Mouse (Mus musculus) neutrophil, adult 5-6 weeks (primary cell): ENCODE data around the gene Fbxw4. TPM values are rescaled to one million over a fixed set of nuclear protein-coding genes. Genes with fewer than 3 reads are reported as not detected.

Source experiments
- ATAC-seq: fragments of 151-379, 151-347 bp; 2 replicates; pipeline ENCODE4 v1.8.0; 2017; ENCODE audit warnings: mild to moderate bottlenecking, moderate TSS enrichment; ENCODE audit not compliant: insufficient number of reproducible peaks, poor library complexity, low FRiP score, severe bottlenecking; ENCODE audit errors: extremely low read depth
- total RNA-seq: library from RNA; stranded (forward); fragments of 200-1000 nt; gene quantifications from 2 replicates; pipeline ENCODE4 v1.2.3, GENCODE M21; 2017

The Fbxw4 gene
- 20.6 and 20.8 TPM in 2 replicates for total RNA-seq

DNA sequence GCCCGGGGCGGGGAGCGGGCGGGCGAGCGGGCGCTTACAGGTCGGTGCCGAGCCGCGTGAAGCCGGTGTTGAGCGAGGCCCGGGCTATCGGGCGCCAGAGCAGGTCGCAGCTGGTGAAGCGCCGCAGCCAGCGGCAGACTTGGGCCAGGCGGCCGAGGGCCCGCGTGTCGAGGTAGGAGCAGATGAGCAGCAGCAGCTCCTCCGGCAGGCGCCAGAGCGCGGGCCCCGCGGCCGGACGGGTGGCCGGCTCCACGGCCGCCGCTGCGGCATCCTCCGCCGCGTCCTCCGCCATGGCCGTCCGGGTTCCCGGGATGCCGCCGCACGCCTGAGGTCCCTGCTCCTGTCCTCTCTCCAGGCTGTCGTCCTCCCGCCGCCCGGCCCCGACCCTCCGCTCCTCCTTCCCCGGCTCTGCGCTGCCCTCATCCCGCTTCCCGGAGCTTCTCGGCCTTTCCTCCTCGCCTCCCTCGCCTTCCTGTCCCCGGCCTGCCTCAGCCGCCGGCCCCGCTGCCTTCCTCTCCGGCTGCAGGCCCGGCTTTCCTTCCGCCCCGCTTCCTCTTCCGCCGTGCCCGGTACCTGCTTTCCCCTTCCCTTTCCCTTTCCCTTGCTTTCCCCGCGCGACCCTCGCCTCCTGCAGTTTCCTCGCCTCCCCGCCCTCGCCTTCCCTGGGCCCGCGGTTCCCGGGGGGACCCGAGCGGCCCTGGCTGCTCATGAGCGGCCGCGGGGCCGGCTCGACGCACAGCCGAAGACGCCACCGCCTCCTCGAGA, at the start of gene Fbxw4:
TSS of gene Fbxw4 (minus strand) at position 575 of the 765 bp plus-strand sequence.
- ATAC-seq, result peak; percentile 35

DNA sequence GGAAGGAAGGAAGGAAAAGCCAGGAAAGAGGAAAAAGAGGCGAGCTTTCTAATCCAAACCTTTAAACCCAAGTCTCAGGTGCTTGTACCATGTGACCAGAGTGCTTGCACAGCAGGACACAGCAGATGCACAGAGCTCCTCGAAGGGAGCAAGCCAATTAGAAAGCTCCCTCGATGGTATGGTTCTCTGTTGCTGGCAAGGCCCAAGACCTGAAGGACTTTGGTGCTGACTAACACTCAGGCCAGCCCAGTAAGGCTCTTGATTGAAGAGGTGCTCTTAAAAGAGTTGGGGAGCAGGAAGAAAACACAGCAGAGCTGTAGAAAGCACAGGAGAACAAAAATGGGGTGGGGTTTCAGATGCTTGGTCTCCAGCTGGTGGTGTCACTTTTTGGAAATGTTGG, 48.6 kb upstream of the Fbxw4 start:
- ATAC-seq, result no peak

DNA sequence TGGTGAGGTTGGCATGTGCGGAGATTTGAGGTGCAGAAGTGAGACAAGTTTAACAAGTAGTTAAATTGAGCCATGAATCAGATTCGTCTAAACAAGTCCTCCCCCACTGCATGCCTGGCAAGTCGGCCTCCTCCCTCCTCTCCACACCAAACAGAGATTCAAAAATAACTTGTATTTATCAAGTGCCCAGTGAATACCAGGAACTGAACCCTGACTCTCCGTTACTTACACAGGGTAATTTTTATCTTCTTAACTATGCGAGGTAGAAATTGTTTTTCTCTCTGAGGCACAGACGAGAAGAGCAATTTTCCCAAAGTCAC, 36.1 kb upstream of the Fbxw4 start:
- ATAC-seq, result no peak

DNA sequence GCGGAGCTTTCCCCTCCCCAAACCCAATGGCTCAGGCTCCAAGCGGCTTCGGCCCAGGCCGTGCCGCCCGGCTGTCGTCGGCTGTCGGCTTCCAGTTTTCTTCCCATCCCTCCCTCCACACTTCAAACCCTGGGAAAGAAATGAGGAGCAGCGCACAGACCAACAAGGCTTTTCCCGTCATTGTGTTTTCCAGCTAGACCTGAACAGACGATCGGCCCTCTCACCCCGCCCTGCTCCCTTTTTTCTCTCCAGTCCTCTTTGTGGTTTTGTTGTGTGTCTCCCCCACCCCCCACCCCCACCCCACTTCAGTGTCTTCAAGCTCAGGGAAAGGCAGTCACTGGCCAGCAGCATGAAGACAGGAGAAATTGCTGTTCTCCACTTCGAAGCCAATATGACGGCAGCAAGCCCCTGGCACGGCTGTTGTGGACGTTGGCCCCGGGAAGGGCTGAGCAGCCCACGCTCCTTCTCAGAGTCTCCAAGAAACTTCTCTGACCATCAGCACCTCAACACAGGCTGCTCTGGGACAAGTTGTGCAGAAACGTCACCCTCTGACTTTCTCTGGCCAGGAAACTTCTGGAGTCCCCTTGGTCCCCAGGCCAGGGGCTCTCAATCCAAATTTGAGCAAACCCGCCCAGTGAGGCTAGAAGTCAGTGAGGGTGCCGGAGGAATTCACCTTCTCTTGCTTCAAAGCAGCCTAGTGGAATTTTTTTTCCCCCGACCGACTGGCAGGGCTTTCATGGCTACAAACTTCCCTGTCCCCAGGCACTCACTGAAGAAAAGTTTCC, 35.6 kb upstream of the Fbxw4 start:
- ATAC-seq, result no peak

- no peak for ATAC-seq
These were observed 33.9 kb upstream of the Fbxw4 start for GRCm38 (mm10) chr19:45694056-45694455.

DNA sequence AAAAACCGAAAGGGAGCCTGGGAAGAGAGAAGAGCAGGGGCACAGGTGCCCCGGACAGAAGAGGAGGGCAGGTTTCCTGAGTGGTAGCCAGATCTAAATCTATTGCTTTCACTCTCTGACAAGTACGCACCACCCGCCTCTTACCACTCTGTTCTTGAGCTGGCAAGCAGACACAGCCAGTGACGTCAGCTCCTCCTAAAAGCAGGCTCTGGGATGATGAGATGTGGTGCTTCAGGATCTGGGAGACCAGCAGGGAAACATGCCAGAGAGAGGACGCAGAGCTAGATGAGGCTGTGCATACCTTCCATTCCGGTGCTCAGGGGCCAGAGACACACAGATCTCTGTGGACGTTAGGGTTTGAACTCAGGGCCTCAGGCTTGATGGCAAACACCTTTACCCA, 32.1 kb upstream of the Fbxw4 start:
- ATAC-seq, result no peak

DNA sequence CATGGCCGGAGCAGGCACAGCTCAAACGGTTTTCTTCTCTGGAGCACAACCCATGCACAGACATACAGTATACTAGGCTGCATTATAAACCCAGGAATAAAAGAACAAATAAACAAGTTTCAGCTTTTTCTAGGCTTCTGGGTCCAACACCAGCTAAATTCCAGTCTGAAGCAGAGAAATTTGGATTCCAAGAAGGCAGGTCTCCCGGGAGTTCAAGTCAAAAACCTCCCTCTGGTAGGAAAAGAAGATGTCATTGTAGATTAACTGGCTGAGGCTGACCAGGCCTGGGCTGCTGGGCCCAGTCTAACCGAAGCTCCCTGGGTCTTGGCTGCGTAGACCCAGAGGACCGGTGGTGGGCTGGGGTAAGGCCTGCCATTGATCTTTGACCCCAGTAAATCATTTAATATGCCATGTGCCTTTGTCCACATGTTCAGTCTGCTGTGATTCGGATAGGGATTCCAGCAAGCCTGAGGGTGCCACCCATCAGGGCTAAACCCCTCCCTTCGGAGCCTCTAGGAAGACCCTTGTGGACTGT, 31.0 kb upstream of the Fbxw4 start:
- no peak for ATAC-seq

- ATAC-seq, result no peak
These were observed 26.9 kb upstream of the Fbxw4 start for GRCm38 (mm10) chr19:45687001-45687400.

- no peak for ATAC-seq
These were observed 23.6 kb upstream of the Fbxw4 start for GRCm38 (mm10) chr19:45683676-45684075.

DNA sequence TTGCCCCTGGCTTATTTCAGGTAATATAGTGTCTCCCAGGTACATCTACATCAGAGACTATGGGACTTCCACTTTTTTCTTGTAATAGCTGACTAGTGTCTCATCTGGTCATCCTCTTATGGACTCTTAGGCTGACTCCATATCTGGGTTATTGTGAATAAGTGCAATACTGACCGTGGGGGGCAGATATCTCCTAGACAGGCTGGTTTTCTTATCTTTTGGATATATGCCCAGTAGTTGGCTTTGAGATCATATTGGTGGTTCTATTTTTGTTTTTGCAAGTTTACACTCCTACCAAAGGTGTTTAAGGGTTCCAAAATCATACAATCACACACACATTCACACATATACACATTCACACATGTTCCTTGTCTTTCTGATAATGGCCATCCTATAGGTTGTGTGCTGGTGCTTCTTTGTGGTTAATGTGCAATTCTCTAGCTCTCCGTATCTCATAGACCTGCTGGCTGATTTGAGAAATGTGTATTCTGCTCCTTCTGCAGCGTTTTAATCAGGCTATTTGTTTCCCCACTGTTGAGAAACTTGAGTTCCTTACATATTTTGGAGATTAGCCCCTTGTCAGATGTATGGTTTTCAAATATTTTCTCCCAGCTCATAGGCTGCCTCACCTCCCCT, 20.5 kb upstream of the Fbxw4 start:
- no peak for ATAC-seq

DNA sequence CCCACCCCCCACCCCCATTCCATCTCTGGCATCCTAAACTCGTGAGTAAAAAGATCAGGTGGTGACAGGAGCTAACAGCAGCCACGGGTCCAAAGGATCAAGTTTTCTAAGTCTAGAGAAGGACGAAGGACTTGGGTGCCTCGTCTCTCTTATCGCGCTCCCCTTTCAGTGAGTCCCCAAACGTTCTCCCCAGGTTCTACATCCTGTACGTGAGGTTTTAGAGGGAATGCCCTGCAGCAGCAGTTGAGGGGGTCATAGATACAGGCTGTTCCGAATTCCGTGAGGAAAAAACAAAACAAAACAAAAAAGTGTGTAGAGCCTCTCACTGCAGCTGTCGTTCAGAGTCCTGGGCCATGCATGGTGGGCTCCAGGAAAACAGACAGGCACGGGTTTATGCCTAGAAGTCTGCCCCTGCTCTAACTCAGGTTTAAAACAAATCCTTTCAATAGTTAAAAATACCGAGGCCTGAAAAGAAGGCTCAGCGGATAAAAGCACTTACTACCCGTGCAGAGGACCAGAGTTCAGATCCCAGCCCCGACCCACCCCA, 16.7 kb upstream of the Fbxw4 start:
- no peak for ATAC-seq

GRCm38 (mm10) chr19:45675720-45676581, 15.8 kb upstream of the Fbxw4 start:
- no peak for ATAC-seq

- no peak for ATAC-seq
These were observed 15.1 kb upstream of the Fbxw4 start for GRCm38 (mm10) chr19:45675196-45675595.

GRCm38 (mm10) chr19:45672971-45673370, 12.9 kb upstream of the Fbxw4 start:
- no peak for ATAC-seq

- ATAC-seq, result no peak
These were observed 8.9 kb upstream of the Fbxw4 start for GRCm38 (mm10) chr19:45668986-45669385.

DNA sequence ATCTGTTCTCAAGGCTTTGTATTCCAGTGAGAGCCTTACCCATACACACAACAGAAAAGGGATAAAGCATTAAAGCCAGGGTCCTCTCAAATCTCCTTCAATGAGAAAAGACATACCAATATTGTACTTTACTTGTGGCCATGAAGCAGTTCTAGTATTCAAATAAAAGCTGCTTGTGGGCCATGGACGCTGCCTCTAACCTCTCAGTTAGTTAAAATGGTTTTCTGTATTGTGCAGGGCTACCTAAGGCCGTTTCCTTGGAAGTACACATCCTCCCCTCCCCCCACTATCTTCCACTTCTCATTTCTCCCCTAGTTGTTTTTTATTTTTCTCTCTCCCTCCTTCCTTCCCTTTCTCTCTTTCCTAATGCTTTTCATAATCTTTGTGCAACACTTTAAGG, 3.7 kb upstream of the Fbxw4 start:
- no peak for ATAC-seq

DNA sequence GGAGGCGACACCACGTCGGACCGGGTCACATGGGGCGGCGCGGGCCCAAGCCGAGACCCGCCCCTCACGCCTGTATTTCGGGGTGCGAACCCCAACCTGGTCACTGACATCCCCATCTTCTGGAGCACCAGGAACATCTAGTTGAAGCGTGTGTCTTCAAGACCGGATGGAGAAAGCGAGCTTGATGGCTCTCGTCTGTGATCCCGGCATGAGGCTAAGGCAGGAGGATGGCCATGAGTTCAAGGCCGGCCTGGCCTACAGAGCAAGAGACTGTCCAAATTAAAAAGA, 335 bp upstream of the Fbxw4 start:
- ATAC-seq, result peak; percentile 55

GRCm38 (mm10) chr19:45659301-45659737, 793 bp downstream of the Fbxw4 start:
- no peak for ATAC-seq
